Mouse (Mus musculus) lung, postnatal 0 days (tissue): ENCODE measurements around the gene Rhod.

Source experiments
- CTCF ChIP-seq: IDR thresholded peaks from 2 replicates; pipeline ENCODE4 v1.5.1; 2016; ENCODE audit warnings: antibody characterized with exemption, mild to moderate bottlenecking
- EP300 ChIP-seq: IDR thresholded peaks from 2 replicates; pipeline ENCODE4 v1.6.1; 2016; ENCODE audit warnings: antibody characterized with exemption, mild to moderate bottlenecking, control low read depth

DNA sequence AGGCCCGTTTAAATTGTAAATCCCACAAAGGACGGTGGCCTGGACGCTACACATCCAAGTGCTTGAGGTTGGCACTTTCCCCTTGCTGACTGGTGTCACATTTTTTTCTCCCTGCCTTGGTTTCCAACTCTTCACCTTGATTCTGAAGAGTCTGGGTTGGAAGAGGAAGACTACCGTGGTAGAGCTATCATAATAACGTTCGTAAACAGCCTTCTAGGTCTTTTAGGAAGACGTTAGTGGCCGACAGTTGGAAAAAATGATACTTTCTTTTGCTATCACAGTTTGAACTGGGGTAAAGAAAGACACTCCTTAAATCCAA, 40.6 kb downstream of the Rhod start:
- TF ChIP-seq CTCF: no peak
- TF ChIP-seq EP300: no peak
